Comparison of ENCODE assay signal across 12 mouse cellular contexts in the genomic region with DNA sequence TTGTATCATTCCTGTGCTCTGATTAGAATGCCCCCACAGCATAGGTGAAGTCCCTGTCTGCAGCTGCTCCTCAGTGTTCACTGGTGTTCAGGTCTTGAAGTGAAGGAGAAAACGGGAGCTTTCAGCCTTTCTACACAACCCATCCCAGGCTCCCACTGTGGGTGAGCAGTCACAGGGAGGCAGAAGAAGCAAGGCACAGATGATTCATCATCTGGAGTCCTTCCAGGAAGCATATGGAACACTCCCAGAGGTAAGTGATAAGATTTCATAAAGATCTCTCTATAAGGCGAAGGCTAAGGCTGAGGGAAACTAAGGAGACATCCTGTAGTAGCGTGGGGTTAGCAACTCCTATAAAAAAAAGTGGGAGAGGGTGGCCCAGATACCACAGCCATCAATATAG.
DNase-seq lines count a peak whose midpoint lies in the region.
"Had no signal": no experiment of that assay in that cellular context is flagged by ENCODE, and none has a peak within 500 bp of the region (broad histone marks: within the 10 kb centered on the region; RNA-seq: fewer than 3 reads in every experiment).

No protein-coding gene starts in this region.

- intact Hi-C loops in left cerebral cortex, postnatal 25 days (cut with DNase I), result no loop called here

- DNase-seq in frontal cortex, postnatal 36 days (ENCODE audit: low spot score in 2 of 2), result peak; percentile 5 to 34
- DNase-seq in frontal cortex, postnatal 14 days (ENCODE audit: low spot score in 2 of 2), result no peak
- DNase-seq in NIH3T3 (ENCODE audit: low read depth), result peak; percentile 56
- peak; percentile 10 for DNase-seq in cerebellum, adult 9-11 months
- DNase-seq in left cerebral cortex, postnatal 25 days (ENCODE audit: low spot score in 2 of 2), result peak; percentile 8 to 71
- DNase-seq in layer of hippocampus, postnatal 14 days (ENCODE audit: low spot score in 2 of 2), result no peak
- no peak for DNase-seq in adrenal gland, adult 18-20 months (ENCODE audit: low spot score in 2 of 2)
- DNase-seq: adrenal gland, postnatal 14 days; heart, adult 11 months; heart, postnatal 36 days; kidney, postnatal 36 days; liver, postnatal 0 days had no signal

Comparison
In these comparisons a context has a peak if more than half of its experiments do, and no peak if none do; other contexts are left out.
1. DNase-seq: peak in frontal cortex, postnatal 36 days (2 of 2), NIH3T3 (single experiment), cerebellum, adult 9-11 months (single experiment) and left cerebral cortex, postnatal 25 days (2 of 2); none in frontal cortex, postnatal 14 days (0 of 2), layer of hippocampus, postnatal 14 days (0 of 2) and adrenal gland, adult 18-20 months (0 of 2).